Mouse (Mus musculus) stomach, postnatal 0 days (tissue): Measurements from ENCODE around the gene Nt5dc3. TPM values are rescaled to one million over a fixed set of nuclear protein-coding genes. Genes with fewer than 3 reads are reported as not detected.
A peak's percentile ranks its signal among the peaks of the same experiment; 100 is the strongest.

Experiments
- ATAC-seq: fragments of 200-750 bp; cut with Nextera tagmentation; 2 replicates; pipeline ENCODE4 v1.8.0; 2017; ENCODE audit not compliant: low FRiP score, low TSS enrichment
- DNase-seq: peaks from one replicate; pipeline ENCODE4 v3.0.0-alpha.2; 2016; ENCODE audit warnings: low spot score
- H3K27ac ChIP-seq: fragments of 300-500 bp; sonication (generic); replicated peaks from 2 replicates; pipeline ENCODE4 v1.5.1; 2014; ENCODE audit warnings: mild to moderate bottlenecking, control low read depth
- H3K27me3 ChIP-seq: fragments of 300-500 bp; sonication (generic); 2 replicates; pipeline ENCODE4 v1.6.1; 2014; ENCODE audit warnings: low read length; ENCODE audit not compliant: control insufficient read depth, insufficient read depth
- H3K36me3 ChIP-seq: fragments of 300-500 bp; sonication (generic); 2 replicates; pipeline ENCODE4 v1.6.1; 2014; ENCODE audit warnings: low read length, mixed read lengths; ENCODE audit not compliant: control insufficient read depth, insufficient read depth
- H3K4me1 ChIP-seq: fragments of 300-500 bp; sonication (generic); replicated peaks from 2 replicates; pipeline ENCODE4 v1.6.1; 2014; ENCODE audit warnings: antibody characterized with exemption; ENCODE audit not compliant: control insufficient read depth, insufficient read depth
- H3K4me2 ChIP-seq: fragments of 300-500 bp; sonication (generic); replicated peaks from 2 replicates; pipeline ENCODE4 v1.6.1; 2014; ENCODE audit warnings: low read depth, mild to moderate bottlenecking, control low read depth, moderate library complexity
- H3K4me3 ChIP-seq: fragments of 300-500 bp; sonication (generic); 2 replicates; pipeline ENCODE4 v1.5.1; 2014; ENCODE audit warnings: low read depth, low read length, control low read depth
- H3K9ac ChIP-seq: fragments of 300-500 bp; sonication (generic); 2 replicates; pipeline ENCODE4 v1.6.1; 2014; ENCODE audit warnings: mild to moderate bottlenecking, low read length, control low read depth, mixed read lengths
- H3K9me3 ChIP-seq: fragments of 300-500 bp; sonication (generic); 2 replicates; pipeline ENCODE4 v1.6.1; 2016; ENCODE audit warnings: low read length; ENCODE audit not compliant: control insufficient read depth
- CTCF ChIP-seq: IDR thresholded peaks from 2 replicates; pipeline ENCODE4 v1.5.1; 2016; ENCODE audit warnings: antibody characterized with exemption, low read depth, mild to moderate bottlenecking, moderate library complexity
- EP300 ChIP-seq: optimal IDR thresholded peaks from 2 replicates; pipeline ENCODE3; 2016; ENCODE audit warnings: antibody characterized with exemption
- WGBS: fragments of 180-500 bp; shearing (Covaris S2); extraction: QIAGEN DNeasy Blood & Tissue Kit; methylation state at CpG from one replicate; pipeline ENCODE4 v1.1.7; 2014; 5-methylcytosine and 5-hydroxymethylcytosine counted together
- polyA plus RNA-seq: library from polyadenylated mRNA; unstranded; fragments of >200 nt; fragmentation: Nextera tagmentation; extraction: Ambion mirVana; gene quantifications from 2 replicates; pipeline ENCODE4 v1.2.1, GENCODE M21; 2015

Gene Nt5dc3
- polyA plus RNA-seq, result 1.2 TPM in 2 replicates

DNA sequence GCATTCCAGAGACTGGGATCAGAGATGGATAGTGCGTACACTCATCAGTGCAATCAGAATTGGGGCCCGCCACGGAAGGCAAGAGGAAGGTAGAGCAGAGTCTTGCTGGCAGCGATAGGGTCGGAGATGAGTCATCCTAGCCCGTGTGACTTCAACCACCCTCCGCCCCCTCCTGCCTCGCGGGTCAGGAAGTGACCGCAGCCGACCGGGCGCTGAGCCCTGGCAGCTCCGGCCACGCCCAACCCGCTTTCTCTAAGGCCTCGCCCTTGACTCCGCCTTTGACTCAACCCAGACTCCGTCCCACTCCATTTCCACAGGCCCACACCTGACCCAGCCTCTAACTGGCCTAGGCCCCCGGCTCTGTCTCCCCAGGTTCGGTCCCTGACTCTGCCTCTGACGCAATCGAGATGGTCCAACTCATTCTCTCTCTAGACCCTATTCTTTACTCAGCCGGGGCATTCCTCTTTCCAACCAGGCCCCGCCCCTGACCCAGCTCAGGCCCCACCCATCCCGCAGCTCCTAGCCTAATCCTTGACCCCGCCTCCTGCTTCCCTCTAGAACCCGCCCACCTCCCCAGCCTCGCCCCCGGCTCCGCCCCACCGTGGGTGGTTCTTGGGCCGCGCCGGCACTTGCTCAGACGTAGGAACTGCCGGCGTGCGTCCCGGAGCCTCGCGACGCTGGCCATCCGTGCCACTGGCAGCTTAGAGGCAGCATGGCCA lies at the start of gene Nt5dc3:
Gene Nt5dc3, plus strand, starts transcription at position 608 of the 719 bp plus-strand sequence.
- peak; percentile 97 for ATAC-seq
- Histone ChIP-seq H3K27ac (peak within 1 kb of the TSS; percentile 87), H3K27me3 (no peaks in the 10 kb centered on the region), H3K36me3 (no peaks in the 10 kb centered on the region), H3K4me2 (peak within 1 kb of the TSS; percentile 100), H3K4me1 (0 out of 2 replicates have a peak, but pooled peaks cover 2% of the 10 kb centered on the region), H3K4me3 (peak within 1 kb of the TSS; percentile 76), H3K9ac (peak within 1 kb of the TSS; percentile 76), H3K9me3 (no peaks in the 10 kb centered on the region)
- WGBS, result 1% methylated on average over 44 of the region's 44 CpGs
- DNase-seq, result peak; percentile 99
- peak; percentile 58 for TF ChIP-seq EP300
- TF ChIP-seq CTCF, result no peak

- DNase-seq (peak; percentile 89), ATAC-seq (peak; percentile 61; the same call in 1 of the 2 replicates)
- H3K4me3 ChIP-seq, result peak overlapping the region; percentile 43
- peak overlapping the region; percentile 53 for H3K4me2 ChIP-seq
- 0 out of 2 replicates have a peak overlapping the region, but pooled peaks have one; percentile 3 for H3K27ac ChIP-seq
- no peaks in the 10 kb centered on the region for H3K27me3 ChIP-seq
- H3K4me1 ChIP-seq, result no peaks in the 10 kb centered on the region; the same call in 1 of the 2 replicates
- no peaks in the 10 kb centered on the region for H3K36me3 ChIP-seq
- WGBS, result 9% methylated on average over 22 of the region's 22 CpGs
- no peaks in the 10 kb centered on the region for H3K9me3 ChIP-seq
- peak; percentile 89 for TF ChIP-seq CTCF
- TF ChIP-seq EP300, result no peak
- H3K9ac ChIP-seq, result peak overlapping the region; percentile 59
Observed at GRCm38 (mm10) chr10:86730823-86731499, 47.8 kb upstream of the Nt5dc3 start.

- H3K36me3 ChIP-seq, result no peaks in the 10 kb centered on the region
- no peak overlapping the region for H3K4me2 ChIP-seq
- ATAC-seq, result no peak
Observed at GRCm38 (mm10) chr10:86731500-86731863, 47.3 kb upstream of the Nt5dc3 start.

DNA sequence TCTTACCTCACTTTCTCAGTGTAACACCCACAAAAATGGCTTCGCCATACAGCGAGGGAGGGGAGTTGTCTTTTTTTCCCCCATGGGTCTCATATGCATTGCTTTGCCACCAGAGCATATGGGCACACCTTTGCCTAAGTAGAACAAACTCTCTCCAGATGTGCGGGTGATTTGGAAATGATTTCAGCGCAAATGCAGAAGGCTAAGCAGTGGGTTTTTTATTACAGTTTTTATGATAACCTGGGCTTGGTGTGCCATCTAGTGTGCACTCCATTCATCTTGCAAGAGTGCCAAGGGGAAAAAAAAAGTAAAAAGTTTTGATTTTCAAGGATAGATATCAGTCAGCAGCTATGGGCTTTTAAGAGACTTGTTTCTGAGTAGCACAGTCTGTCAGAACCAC lies 43.8 kb upstream of the Nt5dc3 start:
- no peak overlapping the region for H3K4me3 ChIP-seq
- 78% methylated on average over 4 of the region's 4 CpGs for WGBS
- no peak for ATAC-seq
- no peaks in the 10 kb centered on the region for H3K9me3 ChIP-seq
- H3K4me1 ChIP-seq, result no peaks in the 10 kb centered on the region
- H3K27ac ChIP-seq, result no peak overlapping the region
- DNase-seq, result no peak
- H3K27me3 ChIP-seq, result no peaks in the 10 kb centered on the region
- H3K36me3 ChIP-seq, result no peaks in the 10 kb centered on the region
- no peak overlapping the region for H3K9ac ChIP-seq
- peak; percentile 32 for TF ChIP-seq CTCF
- TF ChIP-seq EP300, result no peak
- H3K4me2 ChIP-seq, result no peak overlapping the region

More at GRCm38 (mm10) chr10:86731500-86731863, 47.3 kb upstream of the Nt5dc3 start:
- DNase-seq, result no peak
- WGBS, result 36% methylated on average over 2 of the region's 2 CpGs
- no peak overlapping the region for H3K27ac ChIP-seq
- no peaks in the 10 kb centered on the region for H3K27me3 ChIP-seq
- no peaks in the 10 kb centered on the region; the same call in 1 of the 2 replicates for H3K4me1 ChIP-seq
- TF ChIP-seq CTCF (no peak), EP300 (no peak)
- H3K9me3 ChIP-seq, result no peaks in the 10 kb centered on the region
- H3K4me3 ChIP-seq, result no peak overlapping the region
- H3K9ac ChIP-seq, result no peak overlapping the region

GRCm38 (mm10) chr10:86742918-86743317 lies 35.9 kb upstream of the Nt5dc3 start:
- Histone ChIP-seq H3K4me3 (no peak overlapping the region), H3K9me3 (no peaks in the 10 kb centered on the region), H3K9ac (no peak overlapping the region), H3K4me2 (no peak overlapping the region), H3K27ac (no peak overlapping the region), H3K36me3 (no peaks in the 10 kb centered on the region), H3K27me3 (no peaks in the 10 kb centered on the region), H3K4me1 (no peaks in the 10 kb centered on the region)
- WGBS, result 89% methylated on average over 2 of the region's 2 CpGs
- DNase-seq (no peak), ATAC-seq (no peak)
- TF ChIP-seq CTCF, result no peak
- no peak for TF ChIP-seq EP300

DNA sequence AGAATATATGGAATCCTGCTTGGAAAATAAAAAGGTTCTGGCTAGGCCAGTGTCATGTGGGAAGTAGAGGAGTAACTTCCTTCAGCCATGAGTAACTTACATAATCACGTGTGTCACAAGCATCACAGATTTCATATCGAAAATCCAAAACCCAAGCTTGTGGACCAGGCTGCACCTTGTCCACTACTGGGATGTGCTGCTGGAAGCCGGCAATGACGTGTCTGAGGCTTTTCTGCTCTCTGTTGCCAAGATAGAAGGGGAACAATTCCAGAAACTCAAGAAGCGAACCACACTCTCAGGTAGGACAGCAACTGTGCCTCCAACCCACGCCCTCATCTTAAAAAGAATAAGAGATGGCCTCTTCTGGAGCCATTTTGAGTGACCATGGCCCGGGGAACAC lies 34.5 kb upstream of the Nt5dc3 start:
- H3K27ac ChIP-seq, result no peak overlapping the region
- ATAC-seq, result no peak

More for the DNA sequence above, 34.5 kb upstream of the Nt5dc3 start:
- no peaks in the 10 kb centered on the region for H3K27me3 ChIP-seq
- no peak for DNase-seq
- no peaks in the 10 kb centered on the region for H3K9me3 ChIP-seq
- H3K4me1 ChIP-seq, result no peaks in the 10 kb centered on the region
- H3K9ac ChIP-seq, result no peak overlapping the region
- no peak overlapping the region for H3K4me2 ChIP-seq
- WGBS, result 90% methylated on average over 7 of the region's 7 CpGs
- H3K4me3 ChIP-seq, result no peak overlapping the region
- TF ChIP-seq CTCF, result no peak
- no peak for TF ChIP-seq EP300
- H3K36me3 ChIP-seq, result no peaks in the 10 kb centered on the region
